ENCODE assay signal across 8 mouse cellular contexts in the genomic region with DNA sequence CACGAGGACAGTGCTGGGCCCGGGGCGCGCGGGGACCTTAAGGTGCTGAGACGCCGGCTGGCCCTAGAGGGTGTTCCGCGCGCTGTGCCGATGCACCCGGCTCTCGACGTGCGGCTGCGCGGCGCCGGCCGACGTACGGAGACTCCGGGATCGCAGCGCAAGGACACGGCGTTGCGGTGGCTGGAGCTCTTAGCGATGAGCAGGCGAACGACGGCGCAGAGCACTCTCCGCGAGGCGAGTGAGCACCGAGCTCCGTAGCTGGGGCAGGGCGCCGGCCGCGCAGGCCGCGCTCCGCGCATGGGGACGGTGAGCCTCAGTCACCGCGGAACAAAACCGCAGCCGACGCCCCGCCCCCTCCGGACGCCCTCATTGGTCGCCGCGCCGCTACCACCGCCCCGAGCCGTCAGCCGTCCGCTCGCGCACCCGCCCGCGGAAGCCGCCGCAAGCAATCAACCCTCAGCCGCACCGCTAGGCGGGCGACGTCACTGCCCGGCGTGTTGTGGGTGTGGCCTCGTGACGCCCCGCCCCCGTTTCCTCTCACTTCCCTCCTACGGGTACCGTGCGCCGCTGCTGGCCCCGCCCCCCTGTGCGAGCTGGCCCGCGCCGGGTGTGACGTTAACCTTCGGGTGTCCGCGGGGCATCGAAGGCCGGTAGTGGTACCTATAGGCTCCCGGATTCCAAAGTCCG. TPM values are rescaled to one million over a fixed set of nuclear protein-coding genes. Genes with fewer than 3 reads are reported as not detected.
DNase-seq lines count a peak whose midpoint lies in the region; ATAC-seq lines count a peak whose summit lies in the region.

Gene Fam53a (minus strand): TSS at position 335 of the 687 bp plus-strand sequence.
Gene Gm9903 (plus strand): TSS at position 625 of the 687 bp plus-strand sequence.

- H3K27me3 ChIP-seq in hindbrain, embryonic 14.5 days (ENCODE audit: control insufficient read depth, insufficient read depth, low read length): no peaks in the 10 kb centered on the region

- peak within 1 kb of the TSS; percentile 83 for H3K9ac ChIP-seq in hindbrain, embryonic 14.5 days

- peaks cover 17% of the 10 kb centered on the region for H3K4me1 ChIP-seq in hindbrain, embryonic 14.5 days (replicated peaks; ENCODE audit: control insufficient read depth, insufficient read depth, low read length)

- peak within 1 kb of the TSS; percentile 91 for H3K4me2 ChIP-seq in hindbrain, embryonic 14.5 days (replicated peaks)

- peak within 1 kb of the TSS; percentile 80 for H3K4me3 ChIP-seq in hindbrain, embryonic 14.5 days (replicated peaks; ENCODE audit: low read length)

- no peaks in the 10 kb centered on the region for H3K9me3 ChIP-seq in hindbrain, embryonic 14.5 days (ENCODE audit: control insufficient read depth, low read length)

- no peaks in the 10 kb centered on the region for H3K36me3 ChIP-seq in hindbrain, embryonic 14.5 days (replicated peaks; ENCODE audit: control insufficient read depth, insufficient read depth)

- peak; percentile 99 for DNase-seq in T-cell, adult 2 months (ENCODE audit: low spot score)
- DNase-seq in cerebellum, postnatal 25 days: peak; percentile 100
- DNase-seq in frontal cortex, postnatal 25 days (ENCODE audit: low spot score in 2 of 2): peak; percentile 99 to 100
- peak; percentile 98 for DNase-seq in hindbrain, embryonic 14.5 days (ENCODE audit: low spot score)
- DNase-seq in left cerebral cortex, adult 11 months (ENCODE audit: low spot score): peak; percentile 99
- peak; percentile 100 for DNase-seq in lung, postnatal 36 days
- peak; percentile 98 for DNase-seq in retina, embryonic 14.5 days (ENCODE audit: low spot score)
- DNase-seq in thymus, postnatal 36 days: peak; percentile 100

- peak; percentile 96 for ATAC-seq in hindbrain, embryonic 14.5 days (ENCODE audit: low FRiP score)

- WGBS in hindbrain, embryonic 14.5 days: under 1% methylated on average over 95 of the region's 99 CpGs

- H3K27ac ChIP-seq in hindbrain, embryonic 14.5 days: peak within 1 kb of the TSS; percentile 88

RNA-seq across cellular contexts. Expression of gene Fam53a, which starts in this region (rescaled TPM):
- 26.8 and 30.2 TPM in 2 replicates for polyA plus RNA-seq in hindbrain, embryonic 14.5 days (2014; fragmentation: Nextera tagmentation; extraction: Ambion mirVana)

RNA-seq across cellular contexts. Expression of gene Gm9903, which starts in this region (rescaled TPM):
- 0.64 and 0.77 TPM in 2 replicates for polyA plus RNA-seq in hindbrain, embryonic 14.5 days (2014; fragmentation: Nextera tagmentation; extraction: Ambion mirVana)

Comparison
In these comparisons a context has a peak if more than half of its experiments do, and no peak if none do; other contexts are left out.
1. Peak in every context shown above with its lines: DNase-seq, ATAC-seq, H3K4me3 ChIP-seq and H3K27ac ChIP-seq.